Mouse (Mus musculus): ENCODE measurements at regions not wholly inside any gene's neighbourhood (a gene's known extent, or its start where the extent isn't known, plus 50 kb on each side); places are given as distances from the start of the nearest gene placed in this dataset.

GRCm38 (mm10) chr13:58495390-58496073 is 92.4 kb upstream of the Hnrnpk start:
- no peak for DNase-seq (ENCODE audit: low spot score)

GRCm38 (mm10) chr13:58494726-58495125 is 91.6 kb upstream of the Hnrnpk start:
- peak; percentile 23 for DNase-seq (ENCODE audit: low spot score)

- DNase-seq (ENCODE audit: low spot score): no peak
These were observed 87.7 kb upstream of the Hnrnpk start for GRCm38 (mm10) chr13:58490829-58491228.

- no peak for DNase-seq (ENCODE audit: low spot score)
These were observed 81.9 kb upstream of the Hnrnpk start for GRCm38 (mm10) chr13:58485011-58485410.

- no peak for DNase-seq (ENCODE audit: low spot score)
These were observed 79.6 kb upstream of the Hnrnpk start for GRCm38 (mm10) chr13:58482701-58483100.

- no peak for DNase-seq (ENCODE audit: low spot score)
These were observed 77.9 kb upstream of the Hnrnpk start for GRCm38 (mm10) chr13:58480928-58481598.

- DNase-seq (ENCODE audit: low spot score): no peak
These were observed 77.3 kb upstream of the Hnrnpk start for GRCm38 (mm10) chr13:58480388-58480927.

- DNase-seq (ENCODE audit: low spot score): no peak
These were observed 75.3 kb upstream of the Hnrnpk start for GRCm38 (mm10) chr13:58478438-58478837.

- no peak for DNase-seq (ENCODE audit: low spot score)
These were observed 74.1 kb upstream of the Hnrnpk start for GRCm38 (mm10) chr13:58477253-58477652.

GRCm38 (mm10) chr13:58476033-58476830 is 73.1 kb upstream of the Hnrnpk start:
- no peak for DNase-seq (ENCODE audit: low spot score)

- peak; percentile 51 for DNase-seq (ENCODE audit: low spot score)
These were observed 72.4 kb upstream of the Hnrnpk start for GRCm38 (mm10) chr13:58475495-58475894.

- DNase-seq (ENCODE audit: low spot score): no peak
These were observed 69.3 kb upstream of the Hnrnpk start for GRCm38 (mm10) chr13:58472455-58472854.

- peak; percentile 47 for DNase-seq (ENCODE audit: low spot score)
These were observed 68.6 kb upstream of the Hnrnpk start for GRCm38 (mm10) chr13:58471704-58472103.

GRCm38 (mm10) chr13:58469731-58470130 is 66.6 kb upstream of the Hnrnpk start:
- peak; percentile 82 for DNase-seq (ENCODE audit: low spot score)

- DNase-seq (ENCODE audit: low spot score): no peak
These were observed 64.0 kb upstream of the Hnrnpk start for GRCm38 (mm10) chr13:58467097-58467642.

- peak; percentile 54 for DNase-seq (ENCODE audit: low spot score)
These were observed 62.3 kb upstream of the Hnrnpk start for GRCm38 (mm10) chr13:58465206-58466104.

Data from embryo, embryonic 10 days (tissue).